Mouse (Mus musculus): Measurements from ENCODE around the gene Ptprt.
"Not testable (repeated sequence)": the region's sequence is repeated elsewhere in the genome, so short reads cannot be mapped to it uniquely, and the experiment has no call there.

Gene Ptprt

DNA sequence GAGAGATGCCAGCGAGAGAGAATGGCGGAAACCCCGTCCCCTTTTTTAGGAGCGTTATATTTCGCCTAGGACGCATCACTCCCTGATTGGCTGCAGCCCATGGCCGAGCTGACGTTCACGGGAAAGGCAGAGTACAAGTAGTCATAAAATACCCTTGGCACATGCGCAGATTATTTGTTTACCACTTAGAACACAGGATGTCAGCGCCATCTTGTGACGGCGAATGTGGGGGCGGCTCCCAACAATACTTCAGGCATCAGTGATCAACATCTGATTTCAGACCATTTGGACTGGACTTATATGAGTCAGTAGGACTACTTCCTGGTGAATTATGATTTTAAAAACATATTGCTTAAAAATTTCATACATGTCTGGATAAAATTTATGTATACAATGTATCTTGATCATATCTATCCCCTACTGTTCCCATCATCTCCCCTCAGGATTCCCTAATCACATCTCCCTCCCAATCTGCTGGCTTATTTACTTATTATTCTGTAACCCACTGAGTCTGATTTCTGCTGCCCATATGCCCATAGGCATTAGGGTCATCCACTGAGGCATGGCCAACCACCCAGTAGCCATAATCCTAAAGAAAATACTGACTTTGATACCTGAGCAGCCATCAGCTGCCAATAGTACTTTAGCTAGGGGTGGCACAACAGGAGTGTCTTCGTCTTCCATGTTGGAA, 1148.9 kb downstream of the Ptprt start:
- not testable (repeated sequence) for DNase-seq

DNA sequence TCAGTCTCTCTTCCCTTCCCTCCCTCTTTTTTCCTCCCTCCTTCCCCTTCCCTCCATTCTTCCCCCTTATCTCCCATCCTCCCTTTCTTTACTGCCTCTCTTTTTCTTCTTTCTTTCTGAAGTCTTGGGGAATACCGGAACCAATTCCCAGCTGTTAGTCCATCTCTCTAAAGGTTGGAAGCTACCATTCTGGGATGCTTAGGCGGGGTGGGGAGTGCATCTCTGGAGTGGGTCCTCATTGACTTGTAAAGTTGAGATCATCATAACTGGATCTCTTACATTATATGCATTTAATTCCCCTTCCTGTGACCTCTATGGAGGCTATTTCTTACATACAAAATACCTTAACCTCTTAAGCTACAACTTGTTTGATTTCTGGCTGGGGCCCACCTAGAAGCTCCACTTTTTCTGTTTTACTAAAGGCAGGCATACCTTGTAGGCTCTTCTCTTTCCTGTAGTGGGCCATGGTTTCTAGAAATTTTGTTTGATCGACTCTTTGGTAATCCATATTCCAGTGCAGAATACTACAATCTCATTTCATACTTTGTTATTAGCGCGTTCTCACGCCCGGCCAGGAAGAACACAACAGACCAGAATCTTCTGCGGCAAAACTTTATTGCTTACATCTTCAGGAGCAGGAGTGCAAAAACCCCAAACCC, 1149.7 kb downstream of the Ptprt start:
- DNase-seq, result no peak

DNA sequence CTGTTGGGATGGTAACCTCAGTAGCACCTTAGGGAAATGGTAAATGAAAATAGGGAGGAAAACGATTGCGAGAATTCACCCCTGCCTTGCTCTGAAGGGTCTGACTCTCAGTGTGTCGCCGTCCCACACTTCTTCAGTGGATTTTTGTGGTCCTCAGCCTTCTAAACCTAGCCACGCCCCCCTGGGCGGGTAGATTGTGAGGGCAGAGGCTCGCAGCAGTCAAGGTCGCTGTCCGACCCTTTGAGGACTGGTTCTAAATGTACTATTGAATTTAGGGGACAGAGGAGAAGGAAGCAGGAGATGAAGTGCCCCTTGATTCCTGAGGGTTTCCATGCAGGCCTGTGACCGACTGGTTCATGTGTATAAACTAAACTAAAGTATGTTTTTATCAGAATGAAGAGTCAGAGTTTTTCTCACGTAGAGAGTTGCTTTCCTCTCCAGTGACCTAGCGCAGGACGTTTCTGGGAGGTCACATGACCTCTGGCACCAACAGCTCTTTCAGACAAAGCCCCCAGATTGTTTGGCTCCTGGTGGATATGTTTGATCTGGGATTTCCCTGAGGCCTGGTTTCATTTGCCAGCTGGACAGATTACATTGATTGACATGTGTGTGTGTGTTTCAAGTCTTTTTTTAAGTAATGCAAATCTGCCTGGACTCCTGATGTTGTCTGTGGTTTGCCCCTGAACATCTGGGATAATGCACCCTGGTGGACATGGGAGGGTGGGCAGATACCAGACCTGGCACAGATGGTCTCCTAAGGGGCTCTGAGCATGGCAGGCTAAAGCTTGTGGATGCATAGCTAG, 1161.6 kb downstream of the Ptprt start:
- no peak for DNase-seq

DNA sequence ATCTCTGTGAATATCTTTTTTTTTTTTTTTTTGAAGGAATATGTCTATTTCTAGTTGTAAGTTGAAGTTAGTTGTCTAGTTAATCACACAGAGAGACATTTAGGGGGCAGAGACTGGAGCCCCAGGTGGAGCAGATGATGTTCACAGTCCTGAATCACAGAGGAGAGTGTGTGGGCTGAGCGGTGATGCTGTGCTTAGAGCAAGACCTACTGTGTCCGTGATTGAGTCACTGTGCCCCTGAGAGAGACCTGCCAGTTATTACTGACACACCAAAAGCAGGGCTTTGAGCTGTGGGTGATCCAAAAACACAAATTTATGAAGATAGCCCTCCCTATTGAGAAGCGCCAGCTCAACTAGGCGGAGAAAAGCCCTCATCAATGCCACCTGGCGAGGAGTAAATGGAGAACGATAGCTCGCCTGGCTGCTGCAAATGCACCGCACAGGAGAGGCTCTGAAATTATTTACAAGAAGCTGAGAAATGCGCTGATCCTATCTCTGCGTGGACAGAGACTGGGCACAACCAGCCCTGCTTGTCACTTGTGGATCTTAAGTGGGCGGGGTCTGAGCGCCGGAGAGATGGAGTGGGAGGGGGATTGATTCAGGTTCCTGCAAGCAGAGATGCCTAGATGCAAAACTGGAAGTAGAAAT, 1162.4 kb downstream of the Ptprt start:
- no peak for DNase-seq

DNA sequence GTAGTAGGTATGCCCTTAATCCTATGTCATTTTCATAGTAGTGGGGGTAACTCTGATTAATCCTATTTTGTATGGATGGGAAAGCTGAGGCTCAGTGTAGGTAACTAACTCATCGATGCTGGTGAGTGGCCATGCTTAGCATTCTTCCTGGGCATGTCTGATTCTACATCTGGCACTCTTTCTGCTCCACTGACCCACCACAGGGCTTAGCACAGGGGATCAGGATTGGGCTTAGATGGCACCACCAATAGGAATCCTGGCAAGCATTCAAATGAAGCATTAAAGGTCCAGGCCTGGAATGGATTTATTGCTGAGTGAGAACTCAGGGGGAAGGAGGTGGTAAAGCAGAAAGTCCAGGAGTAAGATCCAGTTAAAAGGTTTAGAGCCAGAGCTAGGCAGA, 1179.2 kb downstream of the Ptprt start:
- no peak for DNase-seq

DNA sequence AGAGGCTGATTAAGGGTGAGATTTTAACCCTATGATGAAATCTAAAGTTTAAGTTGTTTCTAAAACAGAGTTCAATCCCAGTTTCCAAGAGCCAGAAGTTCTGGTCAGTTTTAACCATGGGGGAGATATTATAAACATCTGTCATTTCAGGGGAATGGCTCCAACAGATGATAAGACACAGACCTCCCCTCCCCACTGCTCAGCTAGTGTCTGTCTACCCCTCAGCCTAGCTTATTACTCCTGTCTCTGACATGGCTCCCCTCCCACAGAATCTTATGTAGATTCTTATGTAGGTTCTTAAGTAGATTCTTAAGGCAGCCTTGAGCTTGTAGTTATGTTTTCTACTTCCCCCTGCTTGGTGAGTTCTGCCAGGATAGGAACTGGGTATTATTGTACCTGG, 1180.5 kb downstream of the Ptprt start:
- no peak for DNase-seq
